Mouse (Mus musculus): ENCODE measurements at regions not wholly inside any gene's neighbourhood (a gene's known extent, or its start where the extent isn't known, plus 50 kb on each side); places are given as distances from the start of the nearest gene placed in this dataset.

GRCm38 (mm10) chr2:45339866-45340265 lies 222.7 kb upstream of the Zeb2 start:
- TF ChIP-seq CTCF (IDR thresholded peaks at IDR 0.05; ENCODE audit: low read depth) (no peak), EP300 (IDR thresholded peaks at IDR 0.05; ENCODE audit: low read depth) (no peak)
